Mouse (Mus musculus): ENCODE measurements around the gene Scgb1b12.
"Not testable (repeated sequence)": the region's sequence is repeated elsewhere in the genome, so short reads cannot be mapped to it uniquely, and the experiment has no call there.

Scgb1b12 gene

DNA sequence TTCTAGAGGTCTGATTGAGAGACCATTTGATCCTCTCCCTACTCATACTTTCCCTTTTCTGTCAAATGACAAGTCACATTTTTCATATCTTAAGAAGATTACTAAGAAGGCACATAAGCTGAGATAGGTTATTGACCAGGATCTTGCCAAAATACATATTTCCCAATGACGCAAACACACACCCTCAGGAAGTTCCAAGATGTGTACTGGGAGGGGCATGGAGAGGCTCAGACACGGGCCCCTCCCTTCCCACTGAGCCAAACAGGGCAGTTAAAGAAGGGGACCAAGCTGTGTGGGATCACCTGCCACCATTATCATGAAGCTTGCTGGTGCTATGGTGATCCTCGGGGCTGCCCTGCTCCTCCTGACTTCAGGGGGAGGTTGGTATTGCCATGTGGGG lies at the start of gene Scgb1b12:
Gene Scgb1b12, plus strand, starts transcription at position 301 of the 400 bp plus-strand sequence.
- not testable (repeated sequence) for DNase-seq

DNA sequence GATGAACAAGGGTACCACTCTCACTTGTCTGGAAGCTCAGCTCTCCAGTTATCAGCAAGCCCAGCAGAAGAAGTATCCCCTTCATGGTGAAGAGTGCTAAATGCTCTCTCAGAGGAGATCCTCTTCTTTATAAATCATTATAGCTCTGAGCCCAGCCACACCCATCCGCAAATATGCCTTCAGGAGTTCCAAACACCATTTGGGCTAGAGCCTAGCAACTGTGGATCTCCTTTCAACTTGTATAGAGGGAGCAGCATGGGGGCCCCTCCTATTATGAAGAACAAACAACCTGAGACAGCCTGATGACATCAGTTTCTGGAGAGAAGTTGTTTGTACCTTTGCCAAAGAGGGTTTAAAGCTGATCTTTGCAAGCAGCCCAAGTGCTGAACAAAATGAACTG lies 6.8 kb upstream of the Scgb1b12 start, which contains the start of gene Scgb2b12:
Gene Scgb2b12, minus strand, starts transcription at position 101 of the 400 bp plus-strand sequence.
- DNase-seq = not testable (repeated sequence)

Data from cerebellum, adult 11-12 months (tissue).